Mouse (Mus musculus) midbrain, embryonic 14.5 days (tissue): Measurements from ENCODE around the gene Emilin3. TPM values are rescaled to one million over a fixed set of nuclear protein-coding genes. Genes with fewer than 3 reads are reported as not detected.
A peak's percentile ranks its signal among the peaks of the same experiment; 100 is the strongest.
"Not testable (repeated sequence)": the region's sequence is repeated elsewhere in the genome, so short reads cannot be mapped to it uniquely, and the experiment has no call there.

Source experiments
- ATAC-seq: fragments of 200-750 bp; cut with Nextera tagmentation; 2 replicates; pipeline ENCODE4 v1.8.0; 2017; ENCODE audit warnings: moderate number of reproducible peaks, moderate library complexity; ENCODE audit not compliant: low FRiP score, low TSS enrichment
- DNase-seq: peaks from one replicate; pipeline ENCODE4 v3.0.0-alpha.2; 2015
- H3K27ac ChIP-seq: fragments of 300-500 bp; sonication (generic); replicated peaks from 2 replicates; pipeline ENCODE4 v1.5.1; 2014; ENCODE audit warnings: mild to moderate bottlenecking, low read depth, low read length, moderate library complexity
- H3K27me3 ChIP-seq: fragments of 300-500 bp; sonication (generic); 2 replicates; pipeline ENCODE4 v1.6.1; 2014; ENCODE audit warnings: low read length, control low read depth, mixed read lengths; ENCODE audit not compliant: control insufficient read depth, insufficient read depth
- H3K36me3 ChIP-seq: fragments of 300-500 bp; sonication (generic); 2 replicates; pipeline ENCODE4 v1.6.1; 2014; ENCODE audit warnings: low read length, control low read depth; ENCODE audit not compliant: control insufficient read depth, insufficient read depth
- H3K4me1 ChIP-seq: fragments of 300-500 bp; sonication (generic); 2 replicates; pipeline ENCODE4 v1.6.1; 2014; ENCODE audit warnings: mild to moderate bottlenecking, antibody characterized with exemption, low read length, control low read depth; ENCODE audit not compliant: control insufficient read depth, insufficient read depth
- H3K4me2 ChIP-seq: fragments of 300-500 bp; sonication (generic); 2 replicates; pipeline ENCODE4 v1.6.1; 2014; ENCODE audit warnings: mild to moderate bottlenecking, low read length, moderate library complexity
- H3K4me3 ChIP-seq: fragments of 300-500 bp; sonication (generic); replicated peaks from 2 replicates; pipeline ENCODE4 v1.5.1; 2014; ENCODE audit warnings: low read depth, low read length
- H3K9ac ChIP-seq: fragments of 300-500 bp; sonication (generic); replicated peaks from 2 replicates; pipeline ENCODE4 v1.6.1; 2014; ENCODE audit warnings: mild to moderate bottlenecking, low read length, moderate library complexity
- H3K9me3 ChIP-seq: fragments of 300-500 bp; sonication (generic); 2 replicates; pipeline ENCODE4 v1.6.1; 2016; ENCODE audit warnings: low read length, control low read depth, mixed read lengths; ENCODE audit not compliant: control insufficient read depth
- WGBS: fragments of 180-500 bp; shearing (Covaris S2); extraction: QIAGEN DNeasy Blood & Tissue Kit; methylation state at CpG from one replicate; pipeline ENCODE4 v1.1.7; 2014; 5-methylcytosine and 5-hydroxymethylcytosine counted together
- polyA plus RNA-seq: library from polyadenylated mRNA; unstranded; fragments of >200 nt; fragmentation: Nextera tagmentation; extraction: Ambion mirVana; gene quantifications from 2 replicates; pipeline ENCODE4 v1.2.1, GENCODE M21; 2014

The Emilin3 gene
- polyA plus RNA-seq: 0.30 and 0.45 TPM in 2 replicates

DNA sequence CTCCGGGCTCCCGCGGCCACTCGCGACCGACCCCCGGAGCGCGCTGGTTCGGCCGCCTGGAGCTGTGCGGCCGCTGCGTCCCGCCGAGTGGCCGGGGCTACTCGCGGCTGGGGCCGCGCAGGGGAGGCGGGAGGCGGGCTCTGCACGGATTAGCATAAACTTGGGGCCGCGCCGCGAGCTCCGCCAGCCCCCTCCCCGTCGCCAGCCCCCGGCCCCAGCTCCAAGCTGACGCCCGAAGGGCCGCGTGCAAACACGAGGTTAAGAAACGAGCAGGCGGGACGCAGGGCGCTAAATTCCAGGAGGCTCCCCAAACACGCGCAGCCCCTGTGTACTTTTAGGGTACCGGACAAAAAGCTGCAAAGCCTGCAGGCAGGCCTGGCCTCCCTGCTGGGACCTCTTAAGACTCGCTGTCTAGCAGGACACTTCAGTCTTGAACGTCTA is at the start of gene Emilin3:
Gene Emilin3 (minus strand): TSS at position 98 of the 441 bp plus-strand sequence.
- DNase-seq (peak; percentile 62), ATAC-seq (peak; percentile 24)
- H3K4me1 ChIP-seq: peaks cover 11% of the 10 kb centered on the region; the same call in 1 of the 2 replicates
- H3K4me2 ChIP-seq: peak within 1 kb of the TSS; percentile 84
- H3K9me3 ChIP-seq: no peaks in the 10 kb centered on the region
- H3K27me3 ChIP-seq: peaks cover 34% of the 10 kb centered on the region
- H3K9ac ChIP-seq: peak within 1 kb of the TSS; percentile 43
- H3K27ac ChIP-seq: no peak within 1 kb of the TSS
- H3K36me3 ChIP-seq: no peaks in the 10 kb centered on the region
- under 1% methylated on average over 46 of the region's 46 CpGs for WGBS
- H3K4me3 ChIP-seq: peak within 1 kb of the TSS; percentile 46

DNA sequence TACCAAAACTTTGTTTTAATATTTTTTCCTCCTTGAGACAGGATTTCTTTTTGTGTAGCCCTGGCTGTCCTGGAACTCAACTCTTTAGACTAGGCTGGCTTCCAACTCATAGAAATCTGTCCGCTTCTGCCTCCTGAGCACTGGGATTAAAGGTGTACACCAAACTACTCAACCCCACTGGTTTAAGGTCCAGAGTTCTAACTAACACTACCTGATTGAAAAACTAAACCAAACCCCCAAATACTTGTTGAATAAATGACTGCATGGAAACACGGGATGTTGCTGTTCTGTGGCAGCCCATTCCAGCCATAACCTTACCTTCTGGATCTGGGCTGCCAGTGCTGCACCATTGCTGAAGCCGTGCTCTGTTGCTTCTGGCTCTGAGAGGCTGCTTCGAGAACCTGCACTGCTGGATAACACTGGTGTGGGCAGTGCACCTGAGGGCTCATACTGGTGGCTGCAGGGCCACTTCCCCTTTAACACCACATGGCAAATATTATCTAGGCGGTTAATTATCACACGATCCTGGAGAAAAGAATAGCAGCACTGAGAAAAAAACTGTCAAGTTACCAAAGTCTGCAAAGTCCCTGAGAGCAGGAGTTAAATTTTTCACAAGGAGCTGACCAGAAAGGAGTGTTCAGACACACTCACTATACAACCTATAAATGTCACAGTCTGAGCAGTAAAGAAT is 49.0 kb upstream of the Emilin3 start:
- Histone ChIP-seq H3K4me1 (no peaks in the 10 kb centered on the region), H3K9ac (no peak overlapping the region), H3K36me3 (peaks cover 84% of the 10 kb centered on the region), H3K4me2 (no peak overlapping the region), H3K4me3 (no peak overlapping the region), H3K27me3 (no peaks in the 10 kb centered on the region), H3K9me3 (no peaks in the 10 kb centered on the region), H3K27ac (no peak overlapping the region)
- no peak for DNase-seq
- WGBS: 96% methylated on average over 6 of the region's 6 CpGs
- no peak for ATAC-seq

DNA sequence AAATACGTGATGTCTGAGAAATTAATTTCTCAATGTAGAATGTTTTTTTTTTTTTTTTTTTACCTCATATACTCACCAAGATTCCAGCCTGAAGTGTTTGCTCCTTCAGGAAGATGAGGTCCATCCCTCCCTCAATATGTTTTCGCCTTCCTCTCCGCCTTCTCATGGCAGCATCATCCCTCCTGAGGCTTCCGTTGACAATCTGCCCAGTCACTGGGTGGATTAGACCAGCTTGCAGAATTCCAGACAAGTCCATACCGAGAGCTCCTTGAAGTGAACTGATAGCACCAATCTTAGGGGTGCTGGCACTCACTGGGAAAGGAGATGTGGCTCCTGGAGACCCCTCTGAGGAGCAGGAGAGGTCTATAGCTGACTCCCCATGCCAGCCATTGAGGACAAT is 47.8 kb upstream of the Emilin3 start:
- 97% methylated on average over 5 of the region's 5 CpGs for WGBS
- peaks cover 84% of the 10 kb centered on the region for H3K36me3 ChIP-seq

DNA sequence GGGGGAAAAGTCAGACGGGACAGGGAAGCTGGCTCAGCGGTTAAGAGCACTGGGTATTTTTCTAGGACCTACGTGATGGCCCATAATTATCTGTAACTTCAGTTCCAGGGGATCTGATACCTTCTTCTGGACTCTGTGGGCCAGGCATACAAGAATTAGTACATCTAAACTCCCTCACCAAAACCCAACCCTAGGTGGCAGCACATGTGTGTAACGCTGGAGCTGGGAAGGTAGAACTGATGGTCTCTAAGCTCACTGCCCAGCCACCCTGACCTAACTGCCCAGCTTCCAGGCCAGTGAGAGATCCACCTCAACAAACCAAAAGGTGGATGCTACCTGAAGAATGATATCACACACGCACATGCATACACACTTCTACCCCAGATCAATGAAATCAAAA is 46.6 kb upstream of the Emilin3 start:
- 90% methylated on average over 5 of the region's 5 CpGs for whole genome bisulfite sequencing

More for the DNA sequence above, 47.8 kb upstream of the Emilin3 start:
- H3K4me1 ChIP-seq: no peaks in the 10 kb centered on the region
- no peak for DNase-seq
- H3K27me3 ChIP-seq: no peaks in the 10 kb centered on the region
- no peak for ATAC-seq
- H3K9ac ChIP-seq: no peak overlapping the region
- no peak overlapping the region for H3K4me2 ChIP-seq
- no peaks in the 10 kb centered on the region for H3K9me3 ChIP-seq
- no peak overlapping the region for H3K27ac ChIP-seq
- H3K4me3 ChIP-seq: no peak overlapping the region

DNA sequence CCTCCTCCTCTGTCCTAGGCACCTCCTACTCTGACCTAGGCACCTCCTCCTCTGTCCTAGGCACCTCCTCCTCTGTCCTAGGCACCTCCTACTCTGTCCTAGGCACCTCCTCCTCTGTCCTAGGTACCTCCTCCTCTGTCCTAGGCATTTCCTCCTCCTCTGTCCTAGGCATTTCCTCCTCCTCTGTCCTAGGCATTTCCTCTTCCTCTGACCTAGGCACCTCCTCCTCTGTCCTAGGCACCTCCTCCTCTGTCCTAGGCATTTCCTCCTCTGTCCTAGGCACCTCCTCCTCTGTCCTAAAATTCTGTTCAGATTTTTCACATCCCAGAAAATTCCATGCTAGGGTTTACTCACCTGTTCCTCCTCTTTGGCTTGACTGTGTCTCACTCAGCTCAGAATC is 45.7 kb upstream of the Emilin3 start:
- H3K9me3 ChIP-seq, DNase-seq, H3K4me1 ChIP-seq, H3K27me3 ChIP-seq, H3K4me2 ChIP-seq, ATAC-seq, H3K27ac ChIP-seq, H3K9ac ChIP-seq, H3K4me3 ChIP-seq: not testable (repeated sequence)
- H3K36me3 ChIP-seq: peaks cover 85% of the 10 kb centered on the region

More for the DNA sequence above, 46.6 kb upstream of the Emilin3 start:
- H3K27me3 ChIP-seq: no peaks in the 10 kb centered on the region
- no peak overlapping the region for H3K9ac ChIP-seq
- no peak for ATAC-seq
- no peak overlapping the region for H3K4me3 ChIP-seq
- no peaks in the 10 kb centered on the region for H3K4me1 ChIP-seq
- peak; percentile 30 for DNase-seq
- no peaks in the 10 kb centered on the region for H3K9me3 ChIP-seq
- peaks cover 86% of the 10 kb centered on the region for H3K36me3 ChIP-seq
- no peak overlapping the region for H3K27ac ChIP-seq
- no peak overlapping the region for H3K4me2 ChIP-seq

DNA sequence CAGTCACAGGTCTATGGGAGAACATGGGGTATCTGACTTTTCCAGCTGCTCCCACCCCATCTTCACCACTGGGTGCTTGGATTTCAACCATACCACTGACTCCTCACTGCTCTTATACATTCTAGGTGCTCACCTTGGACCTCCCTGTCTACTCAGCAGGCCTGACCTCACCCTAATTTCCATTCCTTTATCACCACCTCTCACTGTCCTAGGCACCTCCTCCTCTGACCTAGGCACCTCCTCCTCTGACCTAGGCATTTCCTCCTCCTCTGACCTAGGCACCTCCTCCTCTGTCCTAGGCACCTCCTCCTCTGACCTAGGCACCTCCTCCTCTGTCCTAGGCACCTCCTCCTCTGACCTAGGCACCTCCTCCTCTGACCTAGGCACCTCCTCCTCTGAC is 45.2 kb upstream of the Emilin3 start:
- H3K9ac ChIP-seq, ATAC-seq, H3K27me3 ChIP-seq, H3K4me1 ChIP-seq, H3K4me2 ChIP-seq, H3K9me3 ChIP-seq, H3K4me3 ChIP-seq, DNase-seq, H3K27ac ChIP-seq: not testable (repeated sequence)
- H3K36me3 ChIP-seq: peaks cover 83% of the 10 kb centered on the region

DNA sequence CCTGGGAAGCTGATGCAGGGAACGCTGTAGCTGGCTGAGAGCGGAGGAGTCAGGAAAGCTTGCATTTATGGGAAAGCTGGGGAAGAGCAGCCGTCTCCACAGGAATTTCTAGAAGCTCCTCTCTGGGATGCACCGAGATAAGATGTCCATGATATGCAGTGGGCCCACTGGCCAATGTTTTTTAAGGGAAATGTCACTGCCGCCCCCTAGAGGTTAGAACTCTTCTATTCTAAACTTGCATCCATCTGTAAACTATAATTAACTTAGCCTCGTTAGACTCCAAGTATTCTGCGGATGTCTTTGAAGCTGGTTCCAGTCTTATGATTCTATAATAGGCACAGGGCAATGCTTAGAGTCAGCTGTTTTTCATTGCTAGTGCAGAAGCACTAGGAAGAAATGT is 43.2 kb upstream of the Emilin3 start:
- H3K4me2 ChIP-seq: no peak overlapping the region

DNA sequence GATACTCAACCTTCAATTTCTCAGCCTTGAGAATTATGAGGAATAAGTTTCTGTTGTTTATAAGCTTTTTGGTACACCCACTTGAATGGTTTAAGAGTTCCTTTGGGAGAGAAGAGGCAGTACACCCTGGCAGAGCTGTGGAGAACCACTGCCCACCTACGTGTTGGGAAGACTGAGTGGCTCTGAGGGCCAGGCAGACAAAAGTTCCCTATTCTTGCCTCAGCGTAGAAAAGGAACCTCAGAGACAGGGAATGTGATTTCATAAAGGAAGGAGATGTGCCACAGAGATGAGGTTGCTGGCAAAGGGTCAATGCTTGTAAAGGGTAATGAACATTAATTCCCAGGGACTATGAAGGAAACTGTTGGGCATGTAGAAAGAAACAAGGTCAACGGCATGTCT is 42.4 kb upstream of the Emilin3 start:
- DNase-seq (no peak), ATAC-seq (no peak)
- H3K9ac ChIP-seq: no peak overlapping the region
- no peaks in the 10 kb centered on the region for H3K4me1 ChIP-seq
- no peak overlapping the region for H3K4me2 ChIP-seq
- H3K27me3 ChIP-seq: no peaks in the 10 kb centered on the region
- no peak overlapping the region for H3K4me3 ChIP-seq
- WGBS: 96% methylated on average over 3 of the region's 3 CpGs
- H3K9me3 ChIP-seq: no peaks in the 10 kb centered on the region
- peaks cover 82% of the 10 kb centered on the region for H3K36me3 ChIP-seq
- no peak overlapping the region for H3K27ac ChIP-seq

More for the DNA sequence above, 43.2 kb upstream of the Emilin3 start:
- peaks cover 82% of the 10 kb centered on the region for H3K36me3 ChIP-seq
- 85% methylated on average over 7 of the region's 7 CpGs for WGBS
- no peak overlapping the region for H3K4me3 ChIP-seq
- H3K4me1 ChIP-seq: no peaks in the 10 kb centered on the region
- ATAC-seq (no peak), DNase-seq (peak; percentile 47)
- H3K9ac ChIP-seq: no peak overlapping the region
- no peak overlapping the region for H3K27ac ChIP-seq
- H3K27me3 ChIP-seq: no peaks in the 10 kb centered on the region
- no peaks in the 10 kb centered on the region for H3K9me3 ChIP-seq
